Mouse (Mus musculus): ENCODE measurements around the gene Efcab14. TPM values are rescaled to one million over a fixed set of nuclear protein-coding genes. Genes with fewer than 3 reads are reported as not detected.
A peak's percentile ranks its signal among the peaks of the same experiment; 100 is the strongest.

The Efcab14 gene
- 10 to 100 TPM; 50.7 to 52.5 TPM for total RNA-seq (2021)
- long read RNA-seq, experiment 1, full-length matches to known transcripts = 47 of 59 reads
- long read RNA-seq, experiment 1, partial matches to known transcripts = 4 of 59 reads
- long read RNA-seq, experiment 1, other reads (novel, unspliced or antisense) = 8 of 59 reads
- long read RNA-seq, experiment 2, full-length matches to known transcripts = 26 of 35 reads
- long read RNA-seq, experiment 2, partial matches to known transcripts = 3 of 35 reads
- long read RNA-seq, experiment 2, other reads (novel, unspliced or antisense) = 6 of 35 reads

DNA sequence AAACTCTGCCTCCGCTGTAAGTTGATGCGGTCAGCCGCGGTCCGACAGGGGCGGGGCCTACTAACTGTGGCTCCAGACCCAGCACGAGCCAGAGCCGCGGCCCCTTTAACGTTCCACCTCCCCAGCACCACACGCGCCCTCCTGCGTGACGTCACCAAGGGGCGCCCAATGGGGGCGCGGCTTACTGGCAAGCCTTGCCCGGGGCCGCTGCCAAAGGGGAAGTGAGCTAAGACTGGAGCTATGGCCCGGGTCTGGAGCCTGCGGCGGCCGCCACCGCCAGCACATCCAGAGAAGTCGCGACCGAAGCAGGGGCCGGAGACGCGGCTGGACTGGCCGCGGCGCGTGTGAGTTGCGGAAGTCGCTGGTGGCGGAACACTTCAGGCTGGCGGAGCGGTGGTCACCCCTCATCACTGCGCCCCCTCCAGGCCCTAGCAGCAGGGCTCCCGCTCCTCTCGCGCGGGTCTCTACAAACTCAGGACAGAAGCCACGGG lies at the start of gene Efcab14:
Efcab14 (plus strand) TSS at position 194 of the 491 bp plus-strand sequence.
- Histone ChIP-seq H3K27ac (peak within 1 kb of the TSS; percentile 87), H3K4me3 (peak within 1 kb of the TSS; percentile 90)
- peak; percentile 53 for TF ChIP-seq CTCF (IDR thresholded peaks at IDR 0.05)
- DNase-seq (ENCODE audit: extremely low spot score in 1 of 2, low spot score in 2 of 2) = peak; percentile 97 to 98
- intact Hi-C loops (cut with DNase I) = loop anchor here (10.0 kb wide), 1 partner anchor 743 kb away; no protein-coding TSS in a partner anchor

DNA sequence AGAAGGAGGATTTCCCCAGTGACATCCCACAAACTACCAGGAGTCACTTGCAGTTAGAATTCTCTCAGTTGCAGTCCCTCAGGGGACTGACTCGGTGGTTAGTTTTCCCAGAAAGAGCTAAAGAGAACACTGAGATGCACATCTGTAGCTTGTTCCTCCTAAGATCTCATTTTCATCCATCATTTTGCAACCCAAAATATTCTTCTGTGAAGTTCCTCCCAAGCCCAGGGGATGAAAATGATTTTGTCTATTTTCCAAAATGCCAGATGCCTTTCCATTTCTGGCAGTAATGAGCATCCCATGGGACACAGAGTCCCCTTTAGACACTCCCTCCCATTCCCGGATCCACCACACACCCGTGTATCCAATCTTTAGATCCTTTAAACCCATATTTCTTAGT lies 36.1 kb upstream of the Efcab14 start:
- no peak for DNase-seq (ENCODE audit: extremely low spot score in 1 of 2, low spot score in 2 of 2)
- H3K27ac ChIP-seq = no peak overlapping the region
- intact Hi-C loops (cut with DNase I) = loop anchor here (10.0 kb wide), 1 partner anchor 337 kb away; no protein-coding TSS in a partner anchor
- TF ChIP-seq CTCF (IDR thresholded peaks at IDR 0.05) = no peak
- no peak overlapping the region for H3K4me3 ChIP-seq

DNA sequence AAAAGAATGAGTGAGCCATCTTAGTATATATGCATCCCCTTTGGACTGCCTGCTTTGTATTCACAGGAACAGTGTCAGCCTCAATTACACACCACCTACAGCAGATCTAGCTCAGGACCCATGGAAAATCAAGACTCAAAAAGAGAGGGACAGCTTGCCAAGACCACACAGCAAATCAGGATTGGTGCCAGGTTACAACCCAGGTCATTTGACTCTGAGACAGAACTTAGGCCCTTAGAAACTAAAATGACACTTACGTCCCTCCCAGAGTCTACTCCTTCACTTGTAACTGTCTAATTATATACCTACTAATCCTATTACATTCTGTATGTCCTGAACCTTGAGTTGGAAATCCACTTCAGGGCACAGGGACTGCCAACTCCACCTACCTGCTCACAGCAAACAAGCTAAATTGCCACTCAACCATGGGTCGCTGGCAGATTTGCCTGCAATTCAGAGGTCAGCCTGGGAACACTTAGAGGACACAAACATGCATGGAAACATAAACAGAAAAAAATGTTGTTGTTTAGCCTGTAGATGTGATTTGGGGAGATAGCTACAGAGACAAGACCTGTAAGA lies 33.5 kb upstream of the Efcab14 start:
- intact Hi-C loops (cut with DNase I) = loop anchor here (10.0 kb wide), 1 partner anchor 339 kb away; no protein-coding TSS in a partner anchor
- no peak overlapping the region for H3K27ac ChIP-seq

DNA sequence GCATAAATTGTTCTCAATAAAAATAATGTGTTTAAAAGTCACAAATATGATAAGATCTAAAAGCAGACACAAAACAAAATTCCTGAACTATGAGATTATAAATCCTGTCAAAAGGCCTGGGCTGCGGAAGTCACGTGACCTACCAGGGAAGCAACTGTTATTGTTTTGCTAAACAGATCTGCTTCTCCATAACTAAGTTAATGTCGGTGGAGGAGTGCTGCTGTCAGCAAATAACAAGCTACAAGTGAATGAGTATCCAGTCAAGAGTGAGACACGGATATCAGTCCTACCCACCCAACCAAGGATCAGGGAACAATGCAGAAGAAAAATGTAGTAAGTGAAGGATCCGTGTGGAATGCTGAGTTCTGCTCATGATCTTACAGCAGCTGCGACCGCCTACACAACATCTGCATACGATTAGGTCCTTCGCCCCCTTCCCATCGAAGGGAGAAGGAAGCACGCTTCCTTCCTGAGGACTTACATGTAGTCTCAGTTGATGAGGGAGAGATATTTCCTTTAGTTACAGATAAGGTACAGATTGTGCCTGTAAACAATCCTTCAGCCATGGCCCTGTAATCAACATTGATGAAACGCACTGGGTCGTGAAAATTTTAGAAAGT lies 28.5 kb upstream of the Efcab14 start:
- no peak for DNase-seq (ENCODE audit: extremely low spot score in 1 of 2, low spot score in 2 of 2)
- H3K27ac ChIP-seq = no peak overlapping the region
- H3K4me3 ChIP-seq = no peak overlapping the region
- intact Hi-C loops (cut with DNase I) = loop anchor here (10.0 kb wide), 1 partner anchor 344 kb away; no protein-coding TSS in a partner anchor
- TF ChIP-seq CTCF (IDR thresholded peaks at IDR 0.05) = no peak

More for the DNA sequence above, 33.5 kb upstream of the Efcab14 start:
- no peak overlapping the region for H3K4me3 ChIP-seq
- TF ChIP-seq CTCF (IDR thresholded peaks at IDR 0.05) = no peak
- no peak for DNase-seq (ENCODE audit: extremely low spot score in 1 of 2, low spot score in 2 of 2)

DNA sequence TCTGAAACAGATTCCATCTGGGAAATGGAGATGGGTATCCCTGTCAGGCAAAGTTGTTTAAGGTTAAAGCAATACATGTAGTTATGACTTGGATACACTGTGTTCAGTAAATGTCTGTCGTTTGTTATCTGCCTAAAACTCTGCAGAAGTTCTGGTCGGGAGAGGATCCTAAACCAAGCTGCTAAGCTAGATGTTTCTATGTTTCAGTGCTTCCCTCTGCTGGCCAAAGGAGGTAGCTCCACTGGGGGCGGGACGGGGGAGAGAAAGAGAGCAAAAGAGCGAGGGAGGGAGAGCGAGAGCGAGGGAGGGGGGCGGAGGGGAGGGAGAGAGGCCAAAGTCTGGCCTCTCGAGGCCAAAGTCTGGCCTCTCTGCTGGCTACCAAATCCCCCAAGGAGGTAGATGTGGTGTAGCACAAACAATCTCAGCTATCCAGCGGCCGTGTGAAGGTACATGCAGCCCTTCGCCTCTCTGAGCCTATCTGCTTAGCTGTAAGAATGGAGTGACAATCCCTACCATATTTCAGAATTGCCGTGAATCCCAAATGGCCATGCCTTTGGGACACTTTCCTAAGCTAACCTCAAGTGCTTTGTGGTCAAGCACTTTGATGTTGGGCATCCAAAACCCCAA lies 27.6 kb upstream of the Efcab14 start:
- intact Hi-C loops (cut with DNase I) = loop anchor here (2.0 to 10.0 kb wide), 3 partner anchors 229 to 609 kb away; no protein-coding TSS in a partner anchor
- peak; percentile 76 to 87 for DNase-seq (ENCODE audit: extremely low spot score in 1 of 2, low spot score in 2 of 2)
- Histone ChIP-seq H3K27ac (no peak overlapping the region), H3K4me3 (no peak overlapping the region)
- peak; percentile 74 for TF ChIP-seq CTCF (IDR thresholded peaks at IDR 0.05)

DNA sequence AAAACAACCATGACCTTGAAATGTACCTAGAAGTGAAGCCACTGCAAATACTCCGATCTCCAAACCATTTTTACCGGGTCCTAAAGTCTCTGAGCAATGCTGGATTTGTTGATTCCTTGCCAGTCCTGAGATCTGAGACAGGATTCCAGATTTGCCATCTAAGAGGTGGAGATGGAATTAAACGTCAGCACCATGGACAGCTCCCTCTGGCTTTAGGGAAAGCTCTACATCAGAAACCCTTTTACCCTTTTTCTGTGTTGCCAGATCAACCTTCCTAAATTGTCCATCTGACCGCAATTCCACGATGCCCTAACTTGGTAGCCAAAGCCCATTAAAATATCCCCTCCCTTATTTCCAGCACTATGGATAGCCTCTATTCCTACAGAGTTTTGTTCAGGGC lies 8.8 kb upstream of the Efcab14 start:
- TF ChIP-seq CTCF (IDR thresholded peaks at IDR 0.05) = no peak
- DNase-seq (ENCODE audit: extremely low spot score in 1 of 2, low spot score in 2 of 2) = no peak
- H3K4me3 ChIP-seq = no peak overlapping the region
- intact Hi-C loops (cut with DNase I) = no loop called here
- H3K27ac ChIP-seq = no peak overlapping the region

DNA sequence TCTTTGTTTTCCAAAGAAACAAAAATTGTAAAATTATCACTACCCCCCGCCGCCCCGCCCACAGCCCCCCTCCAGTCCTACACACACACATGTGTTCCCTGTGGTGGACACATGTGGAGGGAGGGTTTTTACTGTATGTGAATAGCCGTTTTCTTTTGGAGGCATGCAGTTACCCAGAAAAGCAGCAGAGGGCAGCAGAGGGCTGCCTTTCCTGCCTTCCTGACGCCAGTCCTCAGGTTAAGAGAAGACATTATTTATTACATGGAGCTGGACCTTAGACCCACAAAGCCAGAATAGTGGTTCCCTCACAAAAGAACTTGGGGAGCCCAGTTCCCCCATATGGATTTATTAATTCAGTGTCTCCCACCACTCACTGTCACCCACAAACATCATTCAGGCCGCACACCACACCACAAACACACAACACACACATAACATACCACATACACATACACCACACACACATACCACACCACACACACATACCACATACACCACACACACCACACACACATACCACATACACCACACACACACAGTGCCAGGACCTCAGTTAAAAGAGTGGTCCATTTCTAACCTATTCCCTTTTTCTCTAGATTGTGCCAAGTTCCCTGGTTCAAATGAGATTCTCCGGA lies 5.8 kb upstream of the Efcab14 start:
- TF ChIP-seq CTCF (IDR thresholded peaks at IDR 0.05) = peak; percentile 90
- Histone ChIP-seq H3K27ac (no peak overlapping the region), H3K4me3 (no peak overlapping the region)
- intact Hi-C loops (cut with DNase I) = loop anchor here (1.0 to 10.0 kb wide), 5 partner anchors 167 to 737 kb away; no protein-coding TSS in a partner anchor
- DNase-seq (ENCODE audit: extremely low spot score in 1 of 2, low spot score in 2 of 2) = peak; percentile 71 to 83

DNA sequence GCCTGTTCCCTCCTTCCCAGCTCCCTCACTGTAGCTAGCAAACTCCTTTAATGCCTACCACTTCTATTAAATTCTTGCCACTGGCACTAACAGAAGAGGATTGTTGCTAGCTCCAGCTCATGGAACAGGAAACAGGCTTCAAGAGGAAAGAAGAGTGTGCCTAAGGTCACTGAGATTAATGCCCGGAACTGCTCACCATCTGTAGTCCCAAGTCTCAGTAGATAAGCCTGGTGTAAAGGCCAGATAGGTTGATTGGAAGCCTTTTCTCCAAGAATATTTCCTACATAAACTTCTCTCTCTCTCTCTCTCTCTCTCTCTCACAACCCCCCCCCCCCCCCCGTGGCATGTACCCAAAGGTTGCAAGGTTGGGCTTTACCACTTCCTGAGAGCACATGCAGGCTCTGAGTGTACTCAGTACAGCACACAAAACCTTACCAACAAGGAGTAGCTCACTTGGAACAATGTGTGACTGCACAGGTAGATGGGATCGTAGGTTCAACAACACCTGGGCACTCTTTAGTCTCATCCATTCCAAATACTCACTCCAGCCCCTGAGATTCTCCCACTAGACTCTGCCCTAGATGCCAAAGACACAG lies 5.2 kb upstream of the Efcab14 start:
- intact Hi-C loops (cut with DNase I) = loop anchor here (5.0 to 10.0 kb wide), 2 partner anchors 270 to 738 kb away; no protein-coding TSS in a partner anchor
- no peak for DNase-seq (ENCODE audit: extremely low spot score in 1 of 2, low spot score in 2 of 2)
- no peak overlapping the region for H3K27ac ChIP-seq
- H3K4me3 ChIP-seq = no peak overlapping the region
- no peak for TF ChIP-seq CTCF (IDR thresholded peaks at IDR 0.05)

DNA sequence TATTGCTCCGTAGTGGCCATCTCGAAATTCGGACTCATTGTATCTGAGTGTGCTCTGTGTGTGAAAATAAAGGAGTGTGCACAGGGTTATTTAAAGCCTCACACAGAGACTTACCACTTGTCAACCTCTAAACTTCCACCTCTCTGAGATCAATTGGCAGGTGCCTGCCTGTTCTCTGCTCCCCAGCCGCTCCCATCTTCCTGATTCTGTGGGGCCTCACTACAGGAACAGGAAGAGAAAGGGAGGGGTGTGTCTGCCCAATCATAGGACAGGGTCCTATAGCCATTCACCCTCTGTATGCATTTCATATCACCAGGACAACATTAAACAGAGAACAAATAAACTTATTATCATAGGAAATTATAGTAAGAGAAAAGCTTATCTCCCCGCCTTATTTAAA lies 3.8 kb upstream of the Efcab14 start:
- no peak overlapping the region for H3K27ac ChIP-seq
- no peak for TF ChIP-seq CTCF (IDR thresholded peaks at IDR 0.05)
- intact Hi-C loops (cut with DNase I) = loop anchor here (5.0 to 10.0 kb wide), 2 partner anchors 269 to 739 kb away; no protein-coding TSS in a partner anchor
- no peak for DNase-seq (ENCODE audit: extremely low spot score in 1 of 2, low spot score in 2 of 2)
- H3K4me3 ChIP-seq = no peak overlapping the region

DNA sequence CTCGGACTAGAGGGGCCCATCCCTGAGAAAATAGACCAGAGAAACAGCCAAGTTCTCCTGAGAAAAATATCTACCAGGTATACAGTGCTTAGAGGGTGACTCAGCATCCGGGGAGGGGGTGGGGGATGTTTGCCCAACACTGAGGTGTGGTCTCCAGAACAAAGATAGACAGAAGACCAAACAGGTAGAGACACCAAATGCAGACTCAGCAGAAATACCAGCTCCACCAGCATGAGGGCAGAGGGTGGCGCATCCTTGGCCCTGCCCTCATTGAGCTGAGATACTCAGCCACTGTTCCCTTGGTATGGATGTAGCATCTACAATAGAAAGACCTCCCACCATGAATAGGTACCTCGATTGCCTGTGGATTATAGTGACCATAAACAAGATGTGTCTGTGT lies 2.7 kb upstream of the Efcab14 start:
- H3K27ac ChIP-seq = no peak overlapping the region
- no peak for TF ChIP-seq CTCF (IDR thresholded peaks at IDR 0.05)
- DNase-seq (ENCODE audit: extremely low spot score in 1 of 2, low spot score in 2 of 2) = no peak
- intact Hi-C loops (cut with DNase I) = loop anchor here (5.0 to 10.0 kb wide), 2 partner anchors 267 to 740 kb away; no protein-coding TSS in a partner anchor
- H3K4me3 ChIP-seq = no peak overlapping the region
